Mouse (Mus musculus) embryonic facial prominence, embryonic 13.5 days (tissue): ENCODE measurements at regions not wholly inside any gene's neighbourhood (a gene's known extent, or its start where the extent isn't known, plus 50 kb on each side); places are given as distances from the start of the nearest gene placed in this dataset.

Experiments
- ATAC-seq: fragments of 200-750 bp; cut with Nextera tagmentation; 2 replicates; pipeline ENCODE4 v1.8.0; 2017; ENCODE audit warnings: low read depth; ENCODE audit not compliant: insufficient number of reproducible peaks, insufficient read depth, low FRiP score, low TSS enrichment
- H3K27ac ChIP-seq: fragments of 300-500 bp; sonication (generic); 2 replicates; pipeline ENCODE4 v1.5.1; 2015; ENCODE audit warnings: moderate library complexity, mild to moderate bottlenecking, inconsistent platforms
- H3K27me3 ChIP-seq: fragments of 300-500 bp; sonication (generic); 2 replicates; pipeline ENCODE4 v1.6.1; 2015; ENCODE audit warnings: mild to moderate bottlenecking, inconsistent platforms
- H3K36me3 ChIP-seq: fragments of 300-500 bp; sonication (generic); 2 replicates; pipeline ENCODE4 v1.6.1; 2015; ENCODE audit warnings: mild to moderate bottlenecking, inconsistent platforms
- H3K4me1 ChIP-seq: fragments of 300-500 bp; sonication (generic); 2 replicates; pipeline ENCODE4 v1.6.1; 2015; ENCODE audit warnings: inconsistent platforms
- H3K4me2 ChIP-seq: fragments of 300-500 bp; sonication (generic); 2 replicates; pipeline ENCODE4 v1.6.1; 2015; ENCODE audit warnings: moderate library complexity, mild to moderate bottlenecking, inconsistent platforms
- H3K4me3 ChIP-seq: fragments of 300-500 bp; sonication (generic); 2 replicates; pipeline ENCODE4 v1.5.1; 2015; ENCODE audit warnings: mild to moderate bottlenecking, inconsistent platforms
- H3K9ac ChIP-seq: fragments of 300-500 bp; sonication (generic); 2 replicates; pipeline ENCODE4 v1.6.1; 2015; ENCODE audit warnings: mild to moderate bottlenecking, inconsistent platforms
- H3K9me3 ChIP-seq: fragments of 300-500 bp; sonication (generic); 2 replicates; pipeline ENCODE4 v1.6.1; 2016; ENCODE audit warnings: inconsistent platforms
- WGBS: fragments of 180-500 bp; shearing (Covaris S2); methylation state at CpG from one replicate; pipeline ENCODE4 v1.1.7; 2015; ENCODE audit warnings: mixed read lengths; 5-methylcytosine and 5-hydroxymethylcytosine counted together

GRCm38 (mm10) chr9:63843883-63844485 is 86.2 kb upstream of the Smad3 start:
- H3K27me3 ChIP-seq = peaks cover 13% of the 10 kb centered on the region; the same call in 1 of the 2 replicates
- no peak overlapping the region for H3K4me3 ChIP-seq
- ATAC-seq = no peak
- no peak overlapping the region for H3K9ac ChIP-seq
- no peaks in the 10 kb centered on the region for H3K36me3 ChIP-seq
- H3K9me3 ChIP-seq = no peaks in the 10 kb centered on the region
- no peak overlapping the region for H3K4me2 ChIP-seq
- H3K4me1 ChIP-seq = no peaks in the 10 kb centered on the region
- no peak overlapping the region for H3K27ac ChIP-seq
- 31% methylated on average over 10 of the region's 10 CpGs for WGBS

- Histone ChIP-seq H3K27me3 (peaks cover 13% of the 10 kb centered on the region; the same call in 1 of the 2 replicates), H3K9me3 (no peaks in the 10 kb centered on the region), H3K27ac (no peak overlapping the region), H3K36me3 (no peaks in the 10 kb centered on the region), H3K4me2 (no peak overlapping the region), H3K4me3 (no peak overlapping the region), H3K9ac (no peak overlapping the region), H3K4me1 (no peaks in the 10 kb centered on the region)
- 0 out of 2 replicates have a peak, but pooled peaks have one; percentile 12 for ATAC-seq
- WGBS = 45% methylated on average over 2 of the region's 2 CpGs
Observed at GRCm38 (mm10) chr9:63843431-63843830, 85.6 kb upstream of the Smad3 start.

- Histone ChIP-seq H3K27ac (no peak overlapping the region), H3K4me3 (no peak overlapping the region), H3K4me1 (peaks cover 10% of the 10 kb centered on the region), H3K4me2 (no peak overlapping the region), H3K9me3 (no peaks in the 10 kb centered on the region), H3K36me3 (no peaks in the 10 kb centered on the region), H3K9ac (no peak overlapping the region), H3K27me3 (peaks cover 9% of the 10 kb centered on the region; the same call in 1 of the 2 replicates)
- 81% methylated on average over 14 of the region's 14 CpGs for WGBS
- no peak for ATAC-seq
Observed at GRCm38 (mm10) chr9:63841102-63841501, 83.3 kb upstream of the Smad3 start.

GRCm38 (mm10) chr9:63838996-63839772 is 81.4 kb upstream of the Smad3 start:
- H3K4me2 ChIP-seq = no peak overlapping the region
- no peak overlapping the region for H3K9ac ChIP-seq
- WGBS = 82% methylated on average over 14 of the region's 14 CpGs
- H3K27me3 ChIP-seq = no peaks in the 10 kb centered on the region
- peaks cover 13% of the 10 kb centered on the region for H3K4me1 ChIP-seq
- no peak for ATAC-seq
- no peak overlapping the region for H3K4me3 ChIP-seq
- no peaks in the 10 kb centered on the region for H3K36me3 ChIP-seq
- no peak overlapping the region for H3K27ac ChIP-seq
- H3K9me3 ChIP-seq = no peaks in the 10 kb centered on the region

GRCm38 (mm10) chr9:63837552-63837951 is 79.8 kb upstream of the Smad3 start:
- H3K36me3 ChIP-seq = no peaks in the 10 kb centered on the region
- WGBS = 76% methylated on average over 6 of the region's 6 CpGs
- peaks cover 13% of the 10 kb centered on the region for H3K4me1 ChIP-seq
- H3K9ac ChIP-seq = no peak overlapping the region
- H3K9me3 ChIP-seq = no peaks in the 10 kb centered on the region
- no peak for ATAC-seq
- H3K4me2 ChIP-seq = no peak overlapping the region
- no peak overlapping the region for H3K4me3 ChIP-seq
- H3K27ac ChIP-seq = no peak overlapping the region
- no peaks in the 10 kb centered on the region for H3K27me3 ChIP-seq

- H3K9me3 ChIP-seq = no peaks in the 10 kb centered on the region
- H3K4me3 ChIP-seq = no peak overlapping the region
- H3K27ac ChIP-seq = peak overlapping the region; percentile 22; the same call in 1 of the 2 replicates
- no peak overlapping the region for H3K9ac ChIP-seq
- 60% methylated on average over 5 of the region's 5 CpGs for WGBS
- H3K27me3 ChIP-seq = no peaks in the 10 kb centered on the region
- 0 out of 2 replicates have a peak overlapping the region, but pooled peaks have one; percentile 9 for H3K4me2 ChIP-seq
- H3K4me1 ChIP-seq = peaks cover 13% of the 10 kb centered on the region
- ATAC-seq = no peak
- no peaks in the 10 kb centered on the region for H3K36me3 ChIP-seq
Observed at GRCm38 (mm10) chr9:63836565-63837284, 78.9 kb upstream of the Smad3 start.

- peaks cover 13% of the 10 kb centered on the region for H3K4me1 ChIP-seq
- H3K27me3 ChIP-seq = no peaks in the 10 kb centered on the region
- no peak overlapping the region for H3K27ac ChIP-seq
- H3K9ac ChIP-seq = no peak overlapping the region
- 48% methylated on average over 11 of the region's 11 CpGs for WGBS
- H3K9me3 ChIP-seq = no peaks in the 10 kb centered on the region
- H3K4me2 ChIP-seq = peak overlapping the region; percentile 9; the same call in 1 of the 2 replicates
- ATAC-seq = no peak
- H3K4me3 ChIP-seq = no peak overlapping the region
- H3K36me3 ChIP-seq = no peaks in the 10 kb centered on the region
Observed at GRCm38 (mm10) chr9:63836036-63836435, 78.2 kb upstream of the Smad3 start.

GRCm38 (mm10) chr9:63834416-63834815 is 76.6 kb upstream of the Smad3 start:
- Histone ChIP-seq H3K4me2 (no peak overlapping the region), H3K36me3 (no peaks in the 10 kb centered on the region), H3K4me1 (peaks cover 13% of the 10 kb centered on the region), H3K27ac (no peak overlapping the region), H3K9ac (no peak overlapping the region), H3K27me3 (no peaks in the 10 kb centered on the region), H3K9me3 (no peaks in the 10 kb centered on the region), H3K4me3 (no peak overlapping the region)
- WGBS = 75% methylated on average over 3 of the region's 3 CpGs
- ATAC-seq = no peak

- 50% methylated on average over 3 of the region's 3 CpGs for WGBS
- no peak overlapping the region for H3K9ac ChIP-seq
- H3K4me3 ChIP-seq = no peak overlapping the region
Observed at GRCm38 (mm10) chr9:63818163-63818562, 60.4 kb upstream of the Smad3 start.

GRCm38 (mm10) chr9:63816540-63816939 is 58.7 kb upstream of the Smad3 start:
- no peak for ATAC-seq
- H3K27ac ChIP-seq = no peak overlapping the region
- no peak overlapping the region for H3K9ac ChIP-seq
- no peaks in the 10 kb centered on the region for H3K27me3 ChIP-seq
- H3K4me2 ChIP-seq = no peak overlapping the region
- no peak overlapping the region for H3K4me3 ChIP-seq
- no peaks in the 10 kb centered on the region for H3K9me3 ChIP-seq
- 63% methylated on average over 2 of the region's 2 CpGs for WGBS
- no peaks in the 10 kb centered on the region for H3K4me1 ChIP-seq
- H3K36me3 ChIP-seq = no peaks in the 10 kb centered on the region

More at GRCm38 (mm10) chr9:63818163-63818562, 60.4 kb upstream of the Smad3 start:
- no peak overlapping the region for H3K4me2 ChIP-seq
- no peaks in the 10 kb centered on the region for H3K4me1 ChIP-seq
- ATAC-seq = no peak
- H3K36me3 ChIP-seq = no peaks in the 10 kb centered on the region
- H3K9me3 ChIP-seq = no peaks in the 10 kb centered on the region
- no peaks in the 10 kb centered on the region for H3K27me3 ChIP-seq
- no peak overlapping the region for H3K27ac ChIP-seq

GRCm38 (mm10) chr9:63809901-63810587 is 52.2 kb upstream of the Smad3 start:
- Histone ChIP-seq H3K36me3 (no peaks in the 10 kb centered on the region), H3K27ac (no peak overlapping the region), H3K9me3 (no peaks in the 10 kb centered on the region), H3K4me3 (no peak overlapping the region), H3K4me1 (no peaks in the 10 kb centered on the region), H3K4me2 (no peak overlapping the region), H3K9ac (no peak overlapping the region), H3K27me3 (no peaks in the 10 kb centered on the region)
- WGBS = 47% methylated on average over 3 of the region's 3 CpGs
- ATAC-seq = no peak
